Mouse (Mus musculus) kidney, adult 2 months (tissue): Measurements from ENCODE around the gene Rrp7a.

Experiments used
- CTCF ChIP-seq: fragments of 200-500 bp; conservative IDR thresholded peaks from 2 replicates; pipeline ENCODE4 v1.5.1; 2011; ENCODE audit warnings: low read depth, mild to moderate bottlenecking, control low read depth, low read length, moderate library complexity, mixed read lengths; ENCODE audit not compliant: insufficient read depth, insufficient read length
- POLR2A ChIP-seq: fragments of 200-500 bp; IDR thresholded peaks from one replicate; pipeline ENCODE4 v1.6.1; 2011; ENCODE audit warnings: low read depth, low read length, control low read depth

DNA sequence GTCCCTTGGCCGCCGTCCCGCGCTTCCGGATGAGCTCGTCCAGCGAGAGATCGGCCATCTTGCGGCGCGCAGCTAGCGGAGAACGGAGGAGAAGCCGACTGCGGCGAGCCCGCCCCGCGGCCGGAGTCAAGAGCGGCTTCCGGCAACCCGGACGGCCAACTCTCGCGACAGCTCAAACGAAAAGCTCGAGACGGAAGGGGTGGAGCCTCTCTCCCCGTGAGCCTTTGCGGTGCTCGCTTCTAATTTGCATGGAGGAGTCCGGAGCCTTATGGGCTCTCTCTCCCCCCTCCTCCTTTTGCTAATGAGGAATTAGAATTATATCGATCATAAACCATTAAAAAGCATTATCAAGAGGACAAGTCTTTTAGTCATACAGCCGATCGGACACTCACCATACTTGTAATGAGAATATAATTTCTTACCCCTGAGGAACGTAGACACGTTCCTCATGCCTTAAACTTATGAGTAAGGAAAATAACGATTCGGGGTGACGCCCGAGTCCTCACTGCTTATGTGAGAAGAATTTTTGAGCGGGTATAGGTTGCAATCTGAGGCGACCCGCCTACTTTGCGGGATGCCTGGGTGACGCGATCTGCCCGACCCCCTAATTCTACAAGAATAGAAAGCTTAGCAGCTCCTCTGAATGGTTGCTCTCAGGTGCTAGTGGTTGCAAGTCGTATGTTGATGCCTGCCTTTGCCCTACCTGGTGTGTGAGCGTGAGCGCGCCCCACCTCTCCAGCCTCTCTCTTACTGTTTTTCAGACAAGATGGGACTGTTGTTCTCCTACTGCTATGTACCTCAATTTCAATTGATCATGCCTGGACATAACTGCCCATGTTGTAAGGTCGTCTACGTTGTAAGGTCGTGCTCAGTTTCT is 26.8 kb upstream of the Rrp7a start, which contains the start of gene Poldip3:
- no peak for TF ChIP-seq CTCF
- peak; percentile 80 for TF ChIP-seq POLR2A
